Mouse (Mus musculus): ENCODE data around the gene Osbpl6. TPM values are rescaled to one million over a fixed set of nuclear protein-coding genes. Genes with fewer than 3 reads are reported as not detected.

Osbpl6 gene
- polyA plus RNA-seq, 1 experiment from 2014 or later: 23.1 TPM

DNA sequence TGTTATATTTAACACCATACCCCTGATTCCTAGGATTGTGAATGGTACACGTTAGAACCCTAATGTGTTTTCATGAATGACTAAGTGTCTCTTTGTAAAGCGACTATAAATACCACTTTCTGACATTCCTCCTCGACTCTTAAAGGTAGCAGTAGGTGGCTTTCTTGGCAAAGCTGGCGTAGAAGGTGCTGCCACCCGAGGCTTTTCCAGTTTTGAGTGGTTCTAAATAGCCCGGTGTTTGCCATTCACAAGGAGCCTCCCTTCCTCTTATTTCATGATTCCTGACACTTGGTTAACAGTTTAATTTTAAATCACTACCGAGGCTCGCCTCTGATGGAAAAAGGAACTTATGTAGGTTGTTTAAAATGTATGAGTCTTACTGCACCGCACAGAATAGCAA lies 64.1 kb downstream of the Osbpl6 start:
- no peaks in the 10 kb centered on the region for H3K4me1 ChIP-seq (ENCODE audit: control insufficient read depth, insufficient read depth, low read length)
- H3K27me3 ChIP-seq (ENCODE audit: control insufficient read depth, insufficient read depth, low read depth, low read length): no peaks in the 10 kb centered on the region
- 79% methylated on average over 9 of the region's 9 CpGs for WGBS
- H3K27ac ChIP-seq (ENCODE audit: low read length): no peak overlapping the region; the same call in 1 of the 2 replicates
- H3K36me3 ChIP-seq (ENCODE audit: control insufficient read depth, insufficient read depth, low read length): no peaks in the 10 kb centered on the region
- H3K9ac ChIP-seq (ENCODE audit: low read depth, low read length): no peak overlapping the region
- no peaks in the 10 kb centered on the region for H3K9me3 ChIP-seq (replicated peaks; ENCODE audit: control insufficient read depth, low read length, poor library complexity, severe bottlenecking)
- no peak for ATAC-seq
- no peak overlapping the region for H3K4me2 ChIP-seq (ENCODE audit: low read length)
- no peak overlapping the region for H3K4me3 ChIP-seq (ENCODE audit: low read depth, low read length)

DNA sequence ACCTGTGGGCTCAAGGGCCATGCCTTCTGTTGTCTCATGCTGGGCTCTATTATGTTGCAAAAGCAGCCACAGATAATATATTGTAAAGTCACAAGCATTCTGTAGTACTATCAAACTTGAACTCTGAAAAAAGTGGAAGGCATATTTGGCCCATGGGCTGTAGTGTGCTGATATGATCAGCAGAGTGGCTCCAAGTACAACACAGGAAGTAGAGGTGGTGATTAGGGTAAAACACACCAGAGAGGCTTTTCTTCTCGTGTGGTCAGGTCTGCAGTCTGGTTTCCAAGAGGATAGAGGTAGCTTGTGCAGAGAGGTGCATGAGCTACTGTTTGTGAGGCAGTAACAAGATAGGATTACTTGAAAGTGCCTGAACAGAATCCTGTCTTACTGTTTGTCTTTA lies 69.5 kb downstream of the Osbpl6 start:
- H3K27me3 ChIP-seq (ENCODE audit: control insufficient read depth, insufficient read depth, low read depth, low read length): no peaks in the 10 kb centered on the region
- no peak overlapping the region for H3K9ac ChIP-seq (ENCODE audit: low read depth, low read length)
- no peaks in the 10 kb centered on the region for H3K4me1 ChIP-seq (ENCODE audit: control insufficient read depth, insufficient read depth, low read length)
- H3K4me2 ChIP-seq (ENCODE audit: low read length): no peak overlapping the region
- no peak for ATAC-seq
- 67% methylated on average over 1 of the region's 1 CpGs for WGBS
- no peak overlapping the region for H3K27ac ChIP-seq (ENCODE audit: low read length)
- no peak overlapping the region for H3K4me3 ChIP-seq (ENCODE audit: low read depth, low read length)
- no peaks in the 10 kb centered on the region for H3K9me3 ChIP-seq (replicated peaks; ENCODE audit: control insufficient read depth, low read length, poor library complexity, severe bottlenecking)
- no peaks in the 10 kb centered on the region for H3K36me3 ChIP-seq (ENCODE audit: control insufficient read depth, insufficient read depth, low read length)

DNA sequence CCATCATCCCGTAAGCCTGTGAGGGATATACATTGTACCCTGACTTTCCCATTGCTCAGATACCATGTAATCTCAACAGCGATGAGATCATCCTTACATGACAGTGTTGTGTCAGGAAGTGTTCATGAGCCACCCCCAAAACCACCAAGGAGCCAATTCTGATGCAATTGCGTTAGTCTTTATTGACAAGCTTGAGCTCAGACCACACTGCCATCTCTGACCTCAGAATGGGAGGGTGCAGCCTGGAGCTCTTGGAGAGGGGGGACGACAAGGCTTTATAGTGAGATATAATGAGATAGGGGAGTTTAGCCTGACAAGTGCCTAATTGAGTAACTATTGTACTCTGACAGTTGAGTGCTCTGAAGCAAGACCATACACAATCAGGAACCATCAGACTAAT lies 82.5 kb downstream of the Osbpl6 start:
- H3K27ac ChIP-seq (ENCODE audit: low read length): no peak overlapping the region
- H3K4me3 ChIP-seq (ENCODE audit: low read depth, low read length): no peak overlapping the region
- H3K4me2 ChIP-seq (ENCODE audit: low read length): no peak overlapping the region
- H3K27me3 ChIP-seq (ENCODE audit: control insufficient read depth, insufficient read depth, low read depth, low read length): no peaks in the 10 kb centered on the region
- no peaks in the 10 kb centered on the region for H3K36me3 ChIP-seq (ENCODE audit: control insufficient read depth, insufficient read depth, low read length)
- no peak overlapping the region for H3K9ac ChIP-seq (ENCODE audit: low read depth, low read length)
- 62% methylated on average over 4 of the region's 4 CpGs for WGBS
- H3K9me3 ChIP-seq (replicated peaks; ENCODE audit: control insufficient read depth, low read length, poor library complexity, severe bottlenecking): no peaks in the 10 kb centered on the region
- no peak for ATAC-seq
- 0 out of 2 replicates have a peak, but pooled peaks cover 3% of the 10 kb centered on the region for H3K4me1 ChIP-seq (ENCODE audit: control insufficient read depth, insufficient read depth, low read length)

DNA sequence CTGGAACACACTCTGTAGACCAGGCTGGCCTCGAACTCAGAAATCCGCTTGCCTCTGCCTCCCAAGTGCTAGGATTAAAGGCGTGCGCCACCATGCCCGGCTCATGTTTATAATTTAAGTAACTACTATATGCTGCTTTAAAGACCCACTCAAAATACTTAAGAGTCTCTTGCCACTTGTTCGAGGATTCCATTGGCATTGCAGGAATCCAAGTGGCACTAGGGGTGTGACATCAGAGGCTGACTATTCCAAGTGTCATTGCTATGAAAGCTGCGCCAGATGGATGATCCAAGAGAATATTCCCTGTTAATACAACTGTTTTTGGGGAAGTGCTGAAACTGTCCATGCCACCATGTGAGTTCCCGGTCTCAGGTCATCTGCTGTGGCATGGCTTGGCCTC lies 83.9 kb downstream of the Osbpl6 start:
- 95% methylated on average over 8 of the region's 8 CpGs for WGBS
- H3K9ac ChIP-seq (ENCODE audit: low read depth, low read length): no peak overlapping the region
- H3K9me3 ChIP-seq (replicated peaks; ENCODE audit: control insufficient read depth, low read length, poor library complexity, severe bottlenecking): no peaks in the 10 kb centered on the region
- H3K27ac ChIP-seq (ENCODE audit: low read length): no peak overlapping the region
- H3K4me3 ChIP-seq (ENCODE audit: low read depth, low read length): no peak overlapping the region
- H3K4me1 ChIP-seq (ENCODE audit: control insufficient read depth, insufficient read depth, low read length): peaks cover 4% of the 10 kb centered on the region
- H3K27me3 ChIP-seq (ENCODE audit: control insufficient read depth, insufficient read depth, low read depth, low read length): no peaks in the 10 kb centered on the region
- no peak for ATAC-seq
- H3K4me2 ChIP-seq (ENCODE audit: low read length): no peak overlapping the region
- H3K36me3 ChIP-seq (ENCODE audit: control insufficient read depth, insufficient read depth, low read length): no peaks in the 10 kb centered on the region

DNA sequence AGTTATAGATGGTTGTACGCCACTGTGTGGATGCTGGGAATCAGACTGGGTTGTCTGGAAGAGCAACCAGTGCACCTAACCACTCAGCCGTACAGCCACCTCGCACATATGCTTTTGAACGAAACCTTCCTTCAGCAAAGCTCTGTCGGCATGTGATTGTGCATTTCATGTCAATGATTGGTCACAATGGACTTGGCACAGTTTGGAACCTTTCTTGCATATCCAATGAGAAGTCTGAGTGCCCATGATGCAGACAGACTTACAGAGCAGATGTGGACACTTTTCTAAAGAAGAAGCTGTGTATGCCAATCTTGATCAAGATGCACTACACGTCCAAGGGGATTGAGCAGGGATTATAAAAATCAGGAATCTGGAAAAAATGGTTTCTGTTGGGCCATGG lies 85.1 kb downstream of the Osbpl6 start:
- no peaks in the 10 kb centered on the region for H3K36me3 ChIP-seq (ENCODE audit: control insufficient read depth, insufficient read depth, low read length)
- no peak overlapping the region for H3K4me2 ChIP-seq (ENCODE audit: low read length)
- no peak overlapping the region; the same call in 1 of the 2 replicates for H3K27ac ChIP-seq (ENCODE audit: low read length)
- 83% methylated on average over 6 of the region's 6 CpGs for WGBS
- no peaks in the 10 kb centered on the region for H3K27me3 ChIP-seq (ENCODE audit: control insufficient read depth, insufficient read depth, low read depth, low read length)
- ATAC-seq: no peak
- H3K4me3 ChIP-seq (ENCODE audit: low read depth, low read length): no peak overlapping the region
- H3K9ac ChIP-seq (ENCODE audit: low read depth, low read length): no peak overlapping the region
- no peaks in the 10 kb centered on the region for H3K9me3 ChIP-seq (replicated peaks; ENCODE audit: control insufficient read depth, low read length, poor library complexity, severe bottlenecking)
- peaks cover 4% of the 10 kb centered on the region for H3K4me1 ChIP-seq (ENCODE audit: control insufficient read depth, insufficient read depth, low read length)

DNA sequence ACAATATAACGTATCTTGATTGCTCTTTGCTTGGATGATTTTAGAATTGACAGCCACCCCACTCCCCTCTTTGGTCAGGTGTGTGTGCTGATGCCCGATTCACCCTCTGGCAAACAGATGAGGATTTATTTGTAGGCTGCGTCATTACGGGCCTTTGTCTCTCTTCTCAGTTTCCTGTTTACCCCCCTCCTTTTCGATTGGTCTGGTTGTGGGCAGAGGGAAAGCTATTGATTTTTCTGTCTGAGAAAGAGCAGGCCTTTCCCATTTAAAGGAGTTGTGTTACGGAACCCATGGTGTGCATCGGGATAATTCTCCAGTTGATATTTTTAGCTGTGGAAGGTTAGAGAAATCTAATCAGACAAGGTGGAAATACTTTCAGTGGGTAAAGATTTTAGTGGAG lies 85.9 kb downstream of the Osbpl6 start:
- H3K4me2 ChIP-seq (ENCODE audit: low read length): no peak overlapping the region
- H3K9ac ChIP-seq (ENCODE audit: low read depth, low read length): no peak overlapping the region
- no peaks in the 10 kb centered on the region for H3K27me3 ChIP-seq (ENCODE audit: control insufficient read depth, insufficient read depth, low read depth, low read length)
- ATAC-seq: no peak
- H3K9me3 ChIP-seq (replicated peaks; ENCODE audit: control insufficient read depth, low read length, poor library complexity, severe bottlenecking): no peaks in the 10 kb centered on the region
- H3K4me1 ChIP-seq (ENCODE audit: control insufficient read depth, insufficient read depth, low read length): peaks cover 4% of the 10 kb centered on the region
- 66% methylated on average over 7 of the region's 7 CpGs for WGBS
- H3K4me3 ChIP-seq (ENCODE audit: low read depth, low read length): no peak overlapping the region
- H3K27ac ChIP-seq (ENCODE audit: low read length): no peak overlapping the region
- no peaks in the 10 kb centered on the region for H3K36me3 ChIP-seq (ENCODE audit: control insufficient read depth, insufficient read depth, low read length)

DNA sequence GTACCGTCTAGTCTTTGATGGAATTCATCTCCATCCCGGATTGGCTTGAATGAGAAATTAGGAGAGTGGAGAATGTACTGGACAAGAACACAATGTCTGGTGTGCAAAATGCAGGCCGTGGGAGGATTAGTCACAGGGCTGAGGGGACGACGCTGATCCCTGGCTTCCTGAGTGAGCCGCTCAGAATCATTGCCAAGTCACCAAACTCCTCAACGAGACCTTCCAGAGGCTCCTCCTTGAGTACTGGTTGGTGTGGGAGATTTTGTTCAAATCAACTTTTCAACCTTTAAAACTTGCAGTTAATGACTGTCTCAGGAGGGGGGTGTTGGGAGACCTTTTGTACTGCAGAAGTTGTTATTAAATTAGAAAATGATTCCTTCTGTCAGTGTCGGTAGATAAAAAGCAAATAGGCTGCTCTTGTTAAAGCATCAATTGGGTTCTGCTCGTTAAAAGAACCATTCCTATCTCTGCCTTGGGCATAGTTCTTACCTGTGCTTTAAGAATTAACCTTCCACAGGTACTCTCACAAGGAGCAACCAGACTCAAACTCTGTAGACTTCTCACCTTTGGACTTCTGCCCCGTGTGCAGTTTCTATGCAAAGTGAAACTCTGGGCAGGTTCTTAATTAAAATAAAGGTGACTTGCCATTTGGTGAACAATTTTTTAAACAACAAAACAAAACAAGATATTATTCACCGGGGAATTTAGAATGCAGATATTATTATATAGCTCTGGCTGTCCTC lies 89.9 kb downstream of the Osbpl6 start:
- Histone ChIP-seq H3K9ac (ENCODE audit: low read depth, low read length) (no peak overlapping the region), H3K4me1 (ENCODE audit: control insufficient read depth, insufficient read depth, low read length) (peaks cover 4% of the 10 kb centered on the region), H3K27me3 (ENCODE audit: control insufficient read depth, insufficient read depth, low read depth, low read length) (no peaks in the 10 kb centered on the region), H3K36me3 (ENCODE audit: control insufficient read depth, insufficient read depth, low read length) (no peaks in the 10 kb centered on the region), H3K27ac (ENCODE audit: low read length) (no peak overlapping the region), H3K9me3 (replicated peaks; ENCODE audit: control insufficient read depth, low read length, poor library complexity, severe bottlenecking) (no peaks in the 10 kb centered on the region), H3K4me2 (ENCODE audit: low read length) (no peak overlapping the region), H3K4me3 (ENCODE audit: low read depth, low read length) (no peak overlapping the region)
- ATAC-seq: no peak
- 65% methylated on average over 11 of the region's 11 CpGs for WGBS

DNA sequence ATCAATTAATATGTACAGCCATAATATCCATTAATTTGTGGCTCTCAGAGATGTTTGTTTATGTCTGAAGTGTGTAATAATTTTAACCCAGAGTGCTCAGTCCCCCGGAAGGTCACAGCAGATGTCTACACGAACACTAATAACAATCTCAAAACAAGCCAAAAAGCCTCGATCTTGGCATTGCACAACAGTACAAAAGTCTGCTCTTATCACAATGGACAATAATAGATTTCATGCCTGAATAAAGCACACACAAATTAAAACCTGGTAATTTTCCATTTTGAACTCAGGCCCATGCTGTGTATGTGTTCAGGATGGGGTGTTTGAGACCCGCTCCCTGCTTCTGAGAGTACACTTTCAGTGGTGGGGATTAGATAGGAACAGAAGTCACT lies 90.4 kb downstream of the Osbpl6 start:
- Histone ChIP-seq H3K4me3 (ENCODE audit: low read depth, low read length) (no peak overlapping the region), H3K27me3 (ENCODE audit: control insufficient read depth, insufficient read depth, low read depth, low read length) (no peaks in the 10 kb centered on the region), H3K4me1 (ENCODE audit: control insufficient read depth, insufficient read depth, low read length) (peaks cover 4% of the 10 kb centered on the region), H3K27ac (ENCODE audit: low read length) (no peak overlapping the region), H3K9me3 (replicated peaks; ENCODE audit: control insufficient read depth, low read length, poor library complexity, severe bottlenecking) (no peaks in the 10 kb centered on the region), H3K9ac (ENCODE audit: low read depth, low read length) (no peak overlapping the region), H3K4me2 (ENCODE audit: low read length) (no peak overlapping the region), H3K36me3 (ENCODE audit: control insufficient read depth, insufficient read depth, low read length) (no peaks in the 10 kb centered on the region)
- WGBS: 82% methylated on average over 4 of the region's 4 CpGs
- ATAC-seq: no peak

DNA sequence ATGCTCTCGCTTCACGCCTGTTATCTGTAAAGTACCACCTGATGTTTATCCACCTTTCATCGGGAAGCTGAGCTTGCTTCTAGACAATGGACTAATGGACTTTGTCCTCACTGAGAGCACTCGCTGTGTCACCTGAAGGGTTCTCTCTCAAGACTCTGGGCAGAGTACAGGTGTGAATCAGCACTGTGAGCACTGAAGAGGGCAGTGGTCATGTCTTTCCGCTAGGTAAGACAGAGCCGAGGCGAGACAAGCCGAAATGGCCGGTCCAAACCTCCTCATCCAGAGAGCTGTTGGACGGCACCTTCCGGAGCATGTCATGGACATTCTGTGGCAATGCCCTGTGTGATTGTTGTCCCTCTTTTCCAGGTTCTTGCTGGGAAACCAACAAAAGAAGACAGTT lies 92.6 kb downstream of the Osbpl6 start:
- ATAC-seq: no peak
- no peaks in the 10 kb centered on the region for H3K27me3 ChIP-seq (ENCODE audit: control insufficient read depth, insufficient read depth, low read depth, low read length)
- H3K4me1 ChIP-seq (ENCODE audit: control insufficient read depth, insufficient read depth, low read length): peaks cover 4% of the 10 kb centered on the region
- H3K27ac ChIP-seq (ENCODE audit: low read length): no peak overlapping the region
- no peak overlapping the region for H3K4me3 ChIP-seq (ENCODE audit: low read depth, low read length)
- 95% methylated on average over 11 of the region's 11 CpGs for WGBS
- H3K36me3 ChIP-seq (ENCODE audit: control insufficient read depth, insufficient read depth, low read length): no peaks in the 10 kb centered on the region
- H3K4me2 ChIP-seq (ENCODE audit: low read length): no peak overlapping the region
- H3K9ac ChIP-seq (ENCODE audit: low read depth, low read length): no peak overlapping the region
- no peaks in the 10 kb centered on the region for H3K9me3 ChIP-seq (replicated peaks; ENCODE audit: control insufficient read depth, low read length, poor library complexity, severe bottlenecking)
